Mouse (Mus musculus): ENCODE results near the gene Endov.

DNA sequence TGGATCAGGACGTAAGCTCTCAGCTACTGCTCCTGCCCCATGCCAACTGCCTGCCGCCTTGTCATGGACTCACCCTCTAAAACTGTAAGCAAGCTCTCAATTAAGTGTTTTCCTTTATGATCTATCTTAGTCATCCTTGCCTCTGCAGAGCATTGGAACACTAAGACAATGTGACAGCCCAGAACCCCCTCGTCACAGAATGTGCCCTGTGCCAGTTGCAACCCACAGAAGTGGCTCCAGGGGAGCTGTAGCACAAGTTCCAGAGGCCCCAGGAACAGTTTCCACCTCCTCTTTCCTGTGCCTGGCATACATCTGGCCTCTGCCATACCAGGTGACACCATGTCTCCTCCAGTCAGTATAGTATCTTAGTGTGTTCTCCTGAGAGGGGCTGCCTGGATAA is 32.2 kb downstream of the Endov start:
- TF ChIP-seq CTCF (IDR thresholded peaks at IDR 0.05; ENCODE audit: insufficient read depth, low read length) (no peak), POLR2A (IDR thresholded peaks at IDR 0.05; ENCODE audit: borderline replicate concordance, extremely low read depth, low read depth, low read length) (no peak)

Measured in lung, adult 2 months (tissue).